10 mouse cellular contexts compared by ENCODE assay signal in genomic region chr7:134679314-134680158, GRCm38 (mm10). TPM values are rescaled to one million over a fixed set of nuclear protein-coding genes. Genes with fewer than 3 reads are reported as not detected.
DNase-seq lines count a peak whose midpoint lies in the region; ATAC-seq lines count a peak whose summit lies in the region.
"Had no signal": no experiment of that assay in that cellular context is flagged by ENCODE, and none has a peak within 500 bp of the region (broad histone marks: within the 10 kb centered on the region; RNA-seq: fewer than 3 reads in every experiment).

No protein-coding gene starts in this region.

- peak; percentile 47 for DNase-seq in heart, adult 8-10 months (ENCODE audit: low spot score)
- no peak for DNase-seq in heart, postnatal 4 days
- peak; percentile 20 for DNase-seq in Muller cell, postnatal 12 days (ENCODE audit: inconsistent ontology term)
- DNase-seq in embryonic facial prominence, embryonic 14.5 days (ENCODE audit: low spot score) = peak; percentile 13
- no peak for DNase-seq in left cerebral cortex, adult 11 months (ENCODE audit: low spot score)
- no peak for DNase-seq in spleen, postnatal 4 days (ENCODE audit: low spot score in 2 of 2)
- no peak for DNase-seq in gastrocnemius, postnatal 36 days
- DNase-seq: cerebellum, adult 11-12 months had no signal

- H3K9ac ChIP-seq in embryonic facial prominence, embryonic 14.5 days (ENCODE audit: low read depth, low read length) = peak overlapping the region; percentile 34; the same call in 1 of the 2 replicates
- peak overlapping the region; percentile 1; the same call in 1 of the 2 replicates for H3K9ac ChIP-seq in kidney, embryonic 16.5 days (replicated peaks; ENCODE audit: low read length)
- H3K9ac ChIP-seq: liver, embryonic 15.5 days had no signal

- WGBS in embryonic facial prominence, embryonic 14.5 days = 57% methylated on average over 13 of the region's 13 CpGs
- WGBS in kidney, embryonic 16.5 days = 38% methylated on average over 13 of the region's 13 CpGs

- peaks cover 6% of the 10 kb centered on the region; the same call in 1 of the 2 replicates for H3K4me1 ChIP-seq in embryonic facial prominence, embryonic 14.5 days (ENCODE audit: control insufficient read depth, insufficient read depth, low read length)
- H3K4me1 ChIP-seq in kidney, embryonic 16.5 days (ENCODE audit: insufficient read depth, low read length) = peaks cover 52% of the 10 kb centered on the region
- H3K4me1 ChIP-seq: liver, embryonic 15.5 days had no signal

- H3K27ac ChIP-seq in embryonic facial prominence, embryonic 14.5 days (replicated peaks; ENCODE audit: low read depth, low read length) = peak overlapping the region; percentile 29; the same call in 1 of the 2 replicates
- peak overlapping the region; percentile 51 for H3K27ac ChIP-seq in kidney, embryonic 16.5 days (ENCODE audit: low read length)
- H3K27ac ChIP-seq: liver, embryonic 15.5 days had no signal

- ATAC-seq in embryonic facial prominence, embryonic 14.5 days (ENCODE audit: low read depth) = no peak
- ATAC-seq in kidney, embryonic 16.5 days (ENCODE audit: low FRiP score, low TSS enrichment) = peak; percentile 36; the same call in 1 of the 2 replicates

- intact Hi-C loops in gastrocnemius, postnatal 36 days (cut with DNase I) = no loop called here

- no peak overlapping the region for H3K4me3 ChIP-seq in embryonic facial prominence, embryonic 14.5 days (ENCODE audit: low read depth, low read length)
- H3K4me3 ChIP-seq in kidney, embryonic 16.5 days (ENCODE audit: low read length) = no peak overlapping the region
- H3K4me3 ChIP-seq: liver, embryonic 15.5 days had no signal

- no peak overlapping the region for H3K4me2 ChIP-seq in embryonic facial prominence, embryonic 14.5 days (ENCODE audit: low read depth, low read length)
- H3K4me2 ChIP-seq in kidney, embryonic 16.5 days (replicated peaks; ENCODE audit: low read depth, low read length) = no peak overlapping the region
- H3K4me2 ChIP-seq: liver, embryonic 15.5 days had no signal

- H3K9me3 ChIP-seq in embryonic facial prominence, embryonic 14.5 days (ENCODE audit: control insufficient read depth, low read length) = no peaks in the 10 kb centered on the region
- H3K9me3 ChIP-seq in kidney, embryonic 16.5 days (ENCODE audit: low read length) = no peaks in the 10 kb centered on the region
- H3K9me3 ChIP-seq: liver, embryonic 15.5 days had no signal

- H3K36me3 ChIP-seq in embryonic facial prominence, embryonic 14.5 days (ENCODE audit: control insufficient read depth, insufficient read depth, low read length) = no peaks in the 10 kb centered on the region
- no peaks in the 10 kb centered on the region; the same call in 1 of the 2 replicates for H3K36me3 ChIP-seq in kidney, embryonic 16.5 days (ENCODE audit: insufficient read depth, low read length)
- H3K36me3 ChIP-seq: liver, embryonic 15.5 days had no signal

- H3K27me3 ChIP-seq in embryonic facial prominence, embryonic 14.5 days (replicated peaks; ENCODE audit: control insufficient read depth, insufficient read depth, low read length) = no peaks in the 10 kb centered on the region
- no peaks in the 10 kb centered on the region for H3K27me3 ChIP-seq in kidney, embryonic 16.5 days (ENCODE audit: insufficient read depth, low read length)
- H3K27me3 ChIP-seq: liver, embryonic 15.5 days had no signal

RNA-seq across cellular contexts. Expression of gene Dock1, which starts 9.1 kb away (rescaled TPM):
- total RNA-seq in heart, adult 8-10 months (2022) = 10 to 100 TPM; 26.9 to 29.2 (median 27.7) TPM
- 10 to 100 TPM; 53.7 to 56.5 TPM for total RNA-seq in heart, postnatal 4 days (2021)
- polyA plus RNA-seq in embryonic facial prominence, embryonic 14.5 days (2014; fragmentation: Nextera tagmentation; extraction: Ambion mirVana) = 35.6 and 39.5 TPM in 2 replicates
- 41.4 and 48.4 TPM in 2 replicates for polyA plus RNA-seq in kidney, embryonic 16.5 days (2015; fragmentation: Nextera tagmentation; extraction: Ambion mirVana)
- total RNA-seq in gastrocnemius, postnatal 36 days (2021) = 1 to 10 TPM; 7.3 to 8.8 TPM

Comparison
In these comparisons a context has a peak if more than half of its experiments do, and no peak if none do; other contexts are left out.
1. DNase-seq: peak in heart, adult 8-10 months (single experiment), Muller cell, postnatal 12 days (single experiment) and embryonic facial prominence, embryonic 14.5 days (single experiment); none in heart, postnatal 4 days (single experiment), left cerebral cortex, adult 11 months (single experiment), spleen, postnatal 4 days (0 of 2) and gastrocnemius, postnatal 36 days (0 of 2).